Mouse (Mus musculus): ENCODE results near the gene Npffr2.

DNA sequence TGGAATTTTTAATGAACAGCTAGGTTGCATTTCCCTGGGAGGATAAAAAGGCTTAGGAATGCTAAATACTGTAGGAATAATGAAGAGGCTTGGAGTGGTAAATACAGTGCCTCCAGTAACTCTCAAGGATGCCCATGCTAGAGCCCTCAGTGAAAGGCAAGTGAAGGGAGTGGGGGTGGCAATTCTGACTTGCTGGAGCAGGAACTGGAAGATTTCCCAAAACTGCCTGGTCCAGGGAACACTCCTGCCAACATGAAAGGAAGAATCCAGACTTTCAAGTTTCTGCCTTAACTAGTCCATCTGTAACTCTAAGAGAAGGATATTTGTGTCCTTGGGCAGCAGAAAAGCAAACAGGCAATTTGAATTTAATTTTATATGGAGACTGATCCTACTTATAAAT is 34.2 kb downstream of the Npffr2 start:
- TF ChIP-seq MAFK (IDR thresholded peaks at IDR 0.05; ENCODE audit: insufficient read depth, low read depth, low read length) (no peak), HCFC1 (IDR thresholded peaks at IDR 0.05; ENCODE audit: borderline replicate concordance, insufficient read depth, low read length) (no peak), ZC3H11A (IDR thresholded peaks at IDR 0.05; ENCODE audit: borderline replicate concordance, low read depth, low read length) (no peak)
